Mouse (Mus musculus) MEL (cell line): ENCODE results near the gene Dhps.

Experiments
- CHD1 ChIP-seq: IDR thresholded peaks from 2 replicates; pipeline ENCODE4 v1.6.1; 2012; ENCODE audit warnings: low read depth, mild to moderate bottlenecking, inconsistent platforms, low read length, improper control_type of control experiment
- CTCF ChIP-seq, 3 experiments: IDR thresholded peaks in 2 of 3; conservative IDR thresholded peaks in 1 of 3; 2 replicates each; pipeline ENCODE4 v1.5.1; 2011 to 2012; ENCODE audit warnings: low read length in 3 of 3, low read depth in 2 of 3, mild to moderate bottlenecking in 2 of 3, improper control_type of control experiment in 1 of 3, inconsistent platforms in 1 of 3, mixed read lengths in 1 of 3, moderate library complexity in 1 of 3; ENCODE audit not compliant: control insufficient read depth in 1 of 3, insufficient read depth in 1 of 3, poor library complexity in 1 of 3, severe bottlenecking in 1 of 3
- KAT2A ChIP-seq: conservative IDR thresholded peaks from 2 replicates; pipeline ENCODE4 v1.6.1; 2012; ENCODE audit warnings: low read depth, low read length, improper control_type of control experiment, inconsistent platforms
- POLR2A ChIP-seq, 2 experiments: IDR thresholded peaks; 2 replicates each; pipeline ENCODE4 v1.6.1; 2011 to 2012; ENCODE audit warnings: low read length in 2 of 2, mild to moderate bottlenecking in 2 of 2, control low read depth in 1 of 2, improper control_type of control experiment in 1 of 2, low read depth in 1 of 2, moderate library complexity in 1 of 2; ENCODE audit not compliant: control insufficient read depth in 1 of 2, insufficient read depth in 1 of 2, poor library complexity in 1 of 2
- TBP ChIP-seq: IDR thresholded peaks from 2 replicates; pipeline ENCODE4 v1.8.0; 2011; ENCODE audit warnings: low read depth, low read length, improper control_type of control experiment
- ZC3H11A ChIP-seq: IDR thresholded peaks from 2 replicates; pipeline ENCODE4 v1.6.1; 2012; ENCODE audit warnings: low read depth, mild to moderate bottlenecking, inconsistent platforms, low read length, improper control_type of control experiment

DNA sequence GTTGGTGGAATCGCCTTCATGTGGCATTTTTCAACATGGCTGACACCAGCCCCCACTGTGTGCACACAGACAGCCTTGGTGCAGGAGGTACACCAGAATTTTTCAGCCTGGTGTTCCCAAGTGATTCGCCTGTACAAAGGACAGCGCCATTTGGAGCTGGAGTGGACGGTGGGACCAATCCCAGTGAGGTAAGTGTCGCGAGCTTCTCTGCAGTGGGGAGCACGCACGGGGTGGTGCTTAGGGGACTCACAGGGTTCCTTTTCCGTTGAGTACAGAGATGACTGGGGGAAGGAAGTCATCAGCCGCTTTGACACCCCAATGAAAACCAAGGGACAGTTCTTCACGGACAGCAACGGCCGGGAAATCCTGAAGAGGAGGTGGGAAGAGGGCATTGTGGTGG is 23.5 kb downstream of the Dhps start:
- TF ChIP-seq KAT2A: no peak
- no peak for TF ChIP-seq CHD1
- no peak for TF ChIP-seq POLR2A (IDR thresholded peaks at IDR 0.05; ENCODE audit: control insufficient read depth in 1 of 2, insufficient read depth in 1 of 2, low read depth in 1 of 2, low read length in 2 of 2, poor library complexity in 1 of 2)
- no peak for TF ChIP-seq ZC3H11A
- TF ChIP-seq CTCF (IDR thresholded peaks at IDR 0.05 in 2 of 3, conservative IDR thresholded peaks at IDR 0.05 in 1 of 3; ENCODE audit: control insufficient read depth in 1 of 3, insufficient read depth in 1 of 3, low read depth in 2 of 3, low read length in 3 of 3, poor library complexity in 1 of 3, severe bottlenecking in 1 of 3): no peak
- no peak for TF ChIP-seq TBP
